Mouse (Mus musculus): Measurements from ENCODE around the gene Gm11983.

Gene Gm11983

DNA sequence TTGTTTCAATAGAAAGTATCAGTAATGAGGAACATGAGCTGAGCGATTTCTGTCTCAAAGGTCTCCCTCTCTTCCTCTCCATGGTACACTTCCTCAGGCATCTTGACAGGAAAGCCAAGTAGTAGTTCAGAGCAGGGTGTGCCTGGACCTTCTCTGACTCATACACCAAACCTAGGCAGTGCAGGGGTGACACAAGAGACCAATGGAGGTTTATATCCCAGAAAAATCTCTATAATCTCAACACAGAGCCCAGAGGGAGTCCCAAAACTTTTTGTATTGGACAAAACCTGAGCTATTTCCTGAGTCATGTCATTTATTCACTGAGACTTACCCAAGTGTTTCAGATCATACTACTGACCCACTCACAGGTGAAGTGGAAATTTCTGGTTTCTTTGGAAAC is at the start of gene Gm11983:
TSS of gene Gm11983 (minus strand) at position 101 of the 400 bp plus-strand sequence.
- peak; percentile 1 for DNase-seq

GRCm38 (mm10) chr11:6883045-6883444 is 45.6 kb upstream of the Gm11983 start:
- DNase-seq, result peak; percentile 9

DNA sequence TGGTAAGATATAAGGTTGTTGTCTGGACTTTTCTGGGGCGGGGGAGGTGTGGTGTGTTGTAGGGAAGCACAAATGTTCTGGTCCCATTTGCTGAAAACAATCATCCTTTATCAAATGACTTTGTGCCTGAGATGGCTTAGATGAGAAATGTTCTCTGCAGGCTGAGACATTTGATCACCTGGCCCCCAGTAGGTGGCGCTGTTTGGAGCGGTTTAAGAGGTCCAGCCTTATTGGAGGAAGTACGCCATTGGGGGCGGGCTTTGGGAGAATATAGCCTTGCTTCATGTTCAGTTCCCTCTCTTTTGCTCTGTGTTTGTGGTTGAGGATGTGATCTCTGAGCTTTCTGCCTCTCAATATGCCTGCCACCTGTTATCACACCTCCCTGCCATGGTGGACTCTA is 44.2 kb upstream of the Gm11983 start:
- peak; percentile 33 for DNase-seq

DNA sequence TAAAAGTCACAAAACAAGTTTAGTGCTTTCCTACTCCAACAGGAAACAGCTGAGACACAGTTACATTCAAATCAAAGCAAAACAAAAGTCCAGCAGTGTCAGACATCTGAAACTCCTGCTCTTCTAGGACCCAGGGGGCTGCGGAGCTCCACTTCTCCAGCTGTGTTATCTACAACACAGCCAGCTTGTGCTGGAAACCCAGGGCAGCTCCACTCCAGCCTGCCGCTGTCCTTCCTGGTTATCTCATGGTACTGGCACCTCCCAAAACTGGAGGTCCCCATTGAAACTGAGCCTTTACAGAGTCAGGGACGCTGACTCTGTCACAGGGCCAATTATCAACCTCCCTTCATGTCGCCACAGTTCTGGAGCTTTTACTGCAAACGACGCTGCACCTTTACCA is 40.3 kb upstream of the Gm11983 start:
- DNase-seq, result peak; percentile 67

DNA sequence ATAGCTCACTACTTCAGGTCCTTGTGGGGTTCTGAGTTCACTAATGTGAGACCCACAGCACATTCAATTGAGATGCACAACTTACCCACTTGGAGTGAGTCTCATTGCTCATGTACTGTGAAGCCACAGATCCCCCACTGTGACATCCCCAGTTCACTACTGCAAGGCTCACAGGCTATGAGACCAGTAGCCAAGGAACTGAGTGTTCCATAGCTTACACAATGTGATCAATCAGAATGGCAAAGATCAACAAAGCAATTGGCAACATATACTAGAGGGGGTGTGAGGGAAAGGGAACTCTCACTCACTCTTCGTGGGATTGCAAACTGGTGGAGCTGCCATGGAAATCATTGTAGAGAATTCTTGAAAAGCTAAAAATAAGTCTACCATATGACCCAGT is 33.5 kb upstream of the Gm11983 start:
- DNase-seq, result peak; percentile 55

DNA sequence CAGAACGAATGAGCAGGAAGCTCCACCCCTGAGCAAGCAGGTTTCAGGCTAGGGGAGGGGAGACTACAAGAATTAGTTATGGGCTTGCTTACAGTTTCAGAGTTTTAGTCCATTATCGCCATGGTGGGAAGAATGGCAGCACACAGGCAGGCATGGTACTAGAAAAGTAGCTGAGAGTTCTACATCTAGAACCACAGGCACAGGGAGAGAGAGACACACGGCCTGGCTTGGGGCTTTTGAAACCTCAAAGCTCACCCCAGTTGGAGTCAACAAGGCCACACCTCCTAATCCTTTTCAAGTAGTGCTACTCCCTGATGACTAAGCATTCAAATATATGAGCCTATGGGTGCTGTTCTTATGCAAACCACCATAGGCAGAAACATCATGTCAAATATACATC is 28.1 kb upstream of the Gm11983 start:
- peak; percentile 68 for DNase-seq

DNA sequence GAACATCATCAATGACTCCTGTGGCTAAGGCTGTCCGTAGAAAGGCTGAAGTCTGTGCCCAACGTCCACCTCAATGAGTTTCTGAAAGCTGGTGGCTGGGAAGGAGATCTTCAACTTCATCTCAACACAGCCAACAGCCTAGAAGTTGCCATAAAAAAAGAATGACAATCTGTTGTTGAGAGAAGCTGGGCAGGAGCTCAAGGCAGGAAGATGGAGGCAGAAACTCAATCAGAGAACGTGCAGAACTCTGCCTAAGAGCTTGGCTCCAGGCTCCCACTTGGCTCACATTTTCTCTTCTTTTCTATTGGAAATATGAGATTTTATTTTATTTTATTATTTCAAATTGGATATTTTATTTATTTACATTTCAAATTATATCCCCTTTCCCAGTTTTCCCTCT is 24.7 kb upstream of the Gm11983 start:
- peak; percentile 34 for DNase-seq

- peak; percentile 11 for DNase-seq
These were observed 22.7 kb upstream of the Gm11983 start for GRCm38 (mm10) chr11:6859898-6860858.

DNA sequence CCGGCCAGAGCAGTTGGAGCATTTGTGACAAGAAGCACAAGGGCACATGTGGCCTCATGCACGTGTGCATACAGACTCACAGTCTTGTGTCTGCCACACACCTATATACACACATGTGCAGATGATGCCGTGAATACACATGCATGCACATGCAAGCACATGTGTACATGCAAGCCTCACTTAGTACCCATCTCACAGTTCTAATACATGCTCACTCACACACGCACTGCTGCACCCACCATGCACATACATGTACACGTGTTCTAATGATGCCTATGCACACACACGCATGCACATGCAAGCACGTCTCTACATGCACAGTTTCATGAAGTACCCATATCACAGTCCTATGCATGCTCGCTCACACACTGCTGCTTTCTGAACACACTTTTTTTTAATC is 21.6 kb upstream of the Gm11983 start:
- DNase-seq, result peak; percentile 59

DNA sequence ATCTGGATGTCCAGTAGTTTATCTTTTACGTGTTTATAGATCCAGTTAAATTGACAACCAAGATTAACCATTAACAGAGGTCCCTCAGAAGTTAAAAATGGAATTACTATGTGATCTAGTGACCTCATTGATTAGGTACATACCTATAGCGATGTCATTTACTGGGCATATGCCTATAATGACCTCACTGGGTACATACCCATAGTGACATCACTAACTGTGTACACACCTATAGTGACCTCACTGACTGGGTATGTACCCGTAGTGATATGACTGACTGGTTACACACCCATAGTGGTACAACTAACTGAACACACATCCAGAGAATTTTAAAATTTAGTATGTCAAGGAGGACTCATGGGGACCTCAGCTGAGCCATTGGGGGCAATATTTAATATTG is 18.5 kb upstream of the Gm11983 start:
- no peak for DNase-seq

- peak; percentile 61 for DNase-seq
These were observed 15.9 kb upstream of the Gm11983 start for GRCm38 (mm10) chr11:6853366-6853765.

GRCm38 (mm10) chr11:6843831-6844230 is 6.4 kb upstream of the Gm11983 start:
- DNase-seq, result peak; percentile 33

GRCm38 (mm10) chr11:6842160-6842559 is 4.7 kb upstream of the Gm11983 start:
- no peak for DNase-seq

DNA sequence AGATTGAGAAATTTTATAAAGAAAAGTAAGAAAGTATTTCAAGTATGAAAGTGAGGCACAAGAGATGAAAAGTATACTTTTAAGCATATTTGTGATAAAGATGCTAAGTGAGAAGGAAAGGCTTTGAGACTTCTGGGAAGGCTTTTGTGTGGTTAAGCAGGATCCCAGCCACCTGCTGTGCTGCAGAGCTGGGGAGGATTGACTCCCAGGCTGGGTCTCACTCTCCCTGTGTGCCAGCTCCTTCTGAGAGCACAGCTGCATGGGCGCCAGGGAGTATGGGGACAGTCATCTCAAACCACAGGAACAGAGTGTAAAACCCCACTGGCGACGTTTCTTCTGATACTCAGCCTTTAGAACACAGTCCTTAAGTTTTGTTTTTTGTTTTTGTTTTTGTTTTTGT is 3.3 kb upstream of the Gm11983 start:
- DNase-seq, result peak; percentile 29

- DNase-seq, result peak; percentile 70
These were observed 2.8 kb downstream of the Gm11983 start for GRCm38 (mm10) chr11:6834636-6835035.

DNA sequence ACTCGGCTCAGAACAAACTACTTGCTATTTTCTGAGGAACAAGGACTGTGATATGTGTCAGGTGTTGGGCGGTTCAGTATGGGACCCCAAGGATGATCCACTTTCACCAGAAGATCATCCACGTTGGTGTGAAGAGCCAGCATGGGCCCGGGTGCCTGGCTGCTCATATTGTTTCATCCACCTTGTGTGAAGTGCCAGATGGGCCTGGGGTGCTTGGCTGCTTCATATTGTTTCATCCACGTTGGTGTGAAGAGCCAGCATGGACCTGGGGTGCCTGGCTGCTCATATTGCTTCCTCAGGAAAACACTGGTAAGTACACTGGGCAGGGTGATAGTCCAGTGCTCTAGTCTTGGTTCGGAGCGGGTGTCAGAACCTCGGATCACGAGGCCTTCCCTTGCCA is 3.7 kb downstream of the Gm11983 start:
- DNase-seq, result peak; percentile 66

DNA sequence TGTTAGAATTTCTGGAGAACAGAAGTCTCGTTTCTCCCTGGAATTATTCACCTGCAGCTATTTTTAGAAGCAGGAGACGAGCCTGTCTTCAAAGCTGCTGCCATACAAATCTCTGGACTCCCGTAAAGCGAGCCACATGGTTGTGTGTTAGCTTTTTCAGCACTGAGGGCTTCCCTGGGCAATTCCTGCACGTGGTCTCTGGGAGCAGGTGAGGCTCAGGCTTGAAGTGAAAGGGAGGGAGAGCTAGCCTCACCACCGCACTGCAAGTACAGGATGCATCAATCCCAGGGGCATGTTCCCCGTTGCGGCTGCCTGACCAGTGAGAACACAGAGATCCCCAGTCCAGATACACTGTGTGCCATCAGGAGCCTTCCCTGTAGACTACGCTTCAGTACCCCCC is 5.5 kb downstream of the Gm11983 start:
- peak; percentile 53 for DNase-seq

GRCm38 (mm10) chr11:6828196-6828595 is 9.3 kb downstream of the Gm11983 start:
- peak; percentile 17 for DNase-seq

GRCm38 (mm10) chr11:6826157-6826556 is 11.3 kb downstream of the Gm11983 start:
- DNase-seq, result peak; percentile 40

- DNase-seq, result peak; percentile 17
These were observed 14.3 kb downstream of the Gm11983 start for GRCm38 (mm10) chr11:6823176-6823575.

- DNase-seq, result peak; percentile 73
These were observed 23.0 kb downstream of the Gm11983 start for GRCm38 (mm10) chr11:6814486-6814885.

- DNase-seq, result peak; percentile 19
These were observed 34.6 kb downstream of the Gm11983 start for GRCm38 (mm10) chr11:6802879-6803278.

- DNase-seq, result peak; percentile 3
These were observed 46.8 kb downstream of the Gm11983 start for GRCm38 (mm10) chr11:6790690-6791089.

Measured in heart, adult 11 months (tissue).